Mouse (Mus musculus) stomach, postnatal 0 days (tissue): Measurements from ENCODE around the gene Thoc7.

Experiments
- CTCF ChIP-seq: IDR thresholded peaks from 2 replicates; pipeline ENCODE4 v1.5.1; 2016; ENCODE audit warnings: antibody characterized with exemption, low read depth, mild to moderate bottlenecking, moderate library complexity
- EP300 ChIP-seq: optimal IDR thresholded peaks from 2 replicates; pipeline ENCODE3; 2016; ENCODE audit warnings: antibody characterized with exemption

- TF ChIP-seq EP300 (no peak), CTCF (no peak)
Observed at GRCm38 (mm10) chr14:13990741-13991140, 29.1 kb upstream of the Thoc7 start.
